Mouse (Mus musculus) frontal cortex, postnatal 36 days (tissue): ENCODE measurements around the gene Olfr610.
"Not testable (repeated sequence)": the region's sequence is repeated elsewhere in the genome, so short reads cannot be mapped to it uniquely, and the experiment has no call there.

Experiments
- DNase-seq, 2 experiments: peaks; one replicate each; pipeline ENCODE4 v3.0.0; 2022; ENCODE audit warnings: low spot score in 2 of 2

Gene Olfr610

DNA sequence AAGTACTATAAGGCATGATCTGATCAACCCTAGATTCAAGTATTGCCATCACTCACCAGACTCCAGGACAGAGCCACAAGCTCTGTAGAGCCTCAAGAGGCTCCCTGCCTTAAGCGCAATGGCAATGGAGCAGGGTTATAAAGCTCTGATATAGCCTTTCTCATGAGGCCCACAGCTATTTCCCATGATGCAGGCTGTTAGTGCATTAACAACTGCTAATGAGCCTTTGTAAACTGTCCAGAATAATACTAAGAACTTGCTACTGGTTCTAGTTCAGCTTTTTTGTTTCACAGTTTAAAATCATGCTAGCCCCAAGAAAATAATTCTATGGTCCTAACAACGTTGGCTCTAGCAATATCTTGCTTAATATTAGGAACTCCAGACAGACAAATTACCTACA, at the start of gene Olfr610:
Gene Olfr610, minus strand, starts transcription at position 101 of the 400 bp plus-strand sequence.
- DNase-seq = no peak

DNA sequence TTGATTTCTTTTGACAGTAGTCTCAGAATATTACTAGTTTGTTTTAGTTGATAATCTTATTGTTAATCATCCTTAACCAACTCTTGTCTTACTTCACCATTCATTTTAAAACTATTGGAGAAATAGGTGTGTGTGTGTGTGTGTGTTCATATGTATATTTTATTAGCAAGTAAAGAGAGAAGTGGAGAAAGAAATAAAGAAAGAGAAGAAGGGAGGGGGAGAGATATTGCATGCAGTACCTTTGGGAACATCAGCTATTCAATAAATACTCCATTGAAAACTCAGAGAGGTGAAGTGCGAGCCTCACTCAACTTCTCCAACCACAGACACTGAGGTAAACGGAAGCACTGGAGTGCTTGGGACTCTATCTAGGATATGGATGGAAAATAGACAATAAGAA, 43.9 kb upstream of the Olfr610 start, which contains the start of gene Olfr615:
Gene Olfr615, plus strand, starts transcription at position 301 of the 400 bp plus-strand sequence.
- DNase-seq = no peak

DNA sequence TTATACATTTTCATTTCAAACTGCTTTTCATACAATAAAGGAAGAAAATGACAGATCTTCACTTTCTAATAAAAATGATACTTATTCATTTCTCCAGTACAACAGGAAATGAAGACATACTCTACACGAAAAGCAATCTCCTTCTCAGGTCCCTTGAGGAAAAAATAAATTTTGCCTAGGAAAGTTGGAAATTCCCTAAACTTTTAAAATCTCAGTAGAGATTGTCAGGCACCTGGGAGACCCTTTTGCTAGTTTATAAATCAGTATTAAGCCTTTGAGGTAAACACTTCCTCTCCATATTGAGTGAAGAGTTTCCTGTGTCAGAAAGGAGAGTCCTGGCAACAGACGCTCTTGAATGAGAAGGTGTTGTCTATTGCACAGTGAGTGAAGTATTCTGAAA, 35.9 kb upstream of the Olfr610 start, which contains the start of gene Olfr613:
Gene Olfr613, plus strand, starts transcription at position 301 of the 400 bp plus-strand sequence.
- no peak for DNase-seq

DNA sequence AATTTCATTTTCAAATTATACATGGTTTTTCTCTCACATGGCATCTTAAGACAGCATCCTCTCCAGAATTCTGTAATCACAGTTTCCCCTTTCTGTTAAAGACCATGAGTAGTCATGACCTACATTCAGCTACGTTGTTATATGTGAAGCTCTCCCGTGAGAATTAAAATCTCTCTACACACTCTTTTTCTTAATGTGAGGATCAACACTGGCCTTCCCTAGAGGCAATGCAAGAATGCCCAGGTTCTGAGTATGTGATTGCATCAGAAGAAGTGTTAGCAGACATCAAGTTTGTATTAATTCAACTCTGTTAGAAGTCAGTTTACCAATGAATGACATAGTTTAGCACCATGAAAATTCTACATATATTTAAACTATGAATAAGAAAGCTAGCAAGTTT, 30.7 kb upstream of the Olfr610 start, which contains the start of gene Olfr612:
Gene Olfr612, minus strand, starts transcription at position 101 of the 400 bp plus-strand sequence.
- not testable (repeated sequence) for DNase-seq

DNA sequence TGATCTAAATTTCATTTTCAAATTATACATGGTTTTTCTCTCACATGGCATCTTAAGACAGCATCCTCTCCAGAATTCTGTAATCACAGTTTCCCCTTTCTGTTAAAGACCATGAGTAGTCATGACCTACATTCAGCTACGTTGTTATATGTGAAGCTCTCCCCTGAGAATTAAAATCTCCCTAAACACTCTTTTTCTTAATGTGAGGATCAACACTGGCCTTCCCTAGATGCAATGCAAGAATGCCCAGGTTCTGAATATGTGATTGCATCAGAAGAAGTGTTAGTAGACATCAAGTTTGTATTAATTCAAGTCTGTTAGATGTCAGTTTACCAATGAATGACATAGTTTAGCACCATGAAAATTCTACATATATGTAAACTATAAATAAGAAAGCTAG, 8.8 kb upstream of the Olfr610 start, which contains the start of gene Olfr611:
Gene Olfr611, minus strand, starts transcription at position 101 of the 400 bp plus-strand sequence.
- DNase-seq = not testable (repeated sequence)

DNA sequence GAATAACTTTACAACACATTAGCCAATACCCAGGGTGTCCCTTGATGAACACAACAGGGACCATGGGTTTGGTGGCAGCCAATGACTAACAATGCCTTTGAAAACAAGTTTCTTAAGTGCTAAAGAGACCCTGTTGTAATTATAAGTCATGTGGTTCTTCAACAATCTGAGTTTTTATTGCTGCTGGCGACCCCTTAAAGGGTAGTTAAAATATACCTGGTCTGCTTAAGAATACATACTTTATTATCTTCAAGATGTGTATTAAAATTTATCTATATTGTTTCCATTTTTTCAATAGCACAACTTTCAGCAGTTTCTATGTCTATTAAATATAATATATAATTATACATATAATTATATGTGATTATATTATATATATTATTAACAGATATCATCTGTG, 14.0 kb downstream of the Olfr610 start, which contains the start of gene Olfr609:
Gene Olfr609, minus strand, starts transcription at position 101 of the 400 bp plus-strand sequence.
- no peak for DNase-seq

DNA sequence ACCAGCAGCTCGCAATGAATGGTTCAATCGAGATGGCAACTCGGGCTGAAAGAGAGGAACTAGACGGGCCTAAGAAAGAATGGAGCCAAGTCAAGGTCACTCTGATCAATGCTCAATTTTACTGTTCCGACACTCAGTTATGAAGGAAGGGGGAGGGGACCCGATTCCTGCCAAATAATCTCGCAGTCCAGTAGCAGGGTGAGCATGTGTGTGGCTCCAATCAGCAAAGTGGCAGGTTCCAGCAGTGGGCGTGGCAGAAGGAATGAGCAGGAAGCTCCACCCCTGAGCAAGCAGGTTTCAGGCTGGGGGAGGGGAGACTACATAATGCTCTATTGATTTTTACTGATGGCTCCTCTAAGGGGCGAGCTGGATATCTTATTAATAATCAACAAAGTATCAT, 34.8 kb downstream of the Olfr610 start:
- not testable (repeated sequence) for DNase-seq

DNA sequence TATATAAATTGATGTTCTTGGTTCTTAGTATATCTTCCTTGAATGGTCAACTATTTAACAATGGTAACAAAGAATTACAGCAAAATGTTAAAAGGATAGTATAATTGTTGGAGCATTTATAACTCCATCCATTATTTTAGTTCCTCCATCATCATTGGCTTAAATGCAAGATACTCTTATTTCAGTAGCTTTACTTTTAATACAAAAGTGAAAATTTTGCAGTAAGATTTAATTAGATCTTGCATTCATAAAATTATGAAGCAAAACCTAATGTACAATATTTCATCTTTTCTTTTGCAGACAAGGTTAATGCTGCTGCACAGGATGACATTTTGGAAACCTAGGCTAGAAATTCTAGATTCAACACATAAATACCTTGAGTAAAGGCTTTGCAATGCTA, 42.3 kb downstream of the Olfr610 start, which contains the start of gene Olfr608:
Gene Olfr608, plus strand, starts transcription at position 301 of the 400 bp plus-strand sequence.
- DNase-seq = no peak

DNA sequence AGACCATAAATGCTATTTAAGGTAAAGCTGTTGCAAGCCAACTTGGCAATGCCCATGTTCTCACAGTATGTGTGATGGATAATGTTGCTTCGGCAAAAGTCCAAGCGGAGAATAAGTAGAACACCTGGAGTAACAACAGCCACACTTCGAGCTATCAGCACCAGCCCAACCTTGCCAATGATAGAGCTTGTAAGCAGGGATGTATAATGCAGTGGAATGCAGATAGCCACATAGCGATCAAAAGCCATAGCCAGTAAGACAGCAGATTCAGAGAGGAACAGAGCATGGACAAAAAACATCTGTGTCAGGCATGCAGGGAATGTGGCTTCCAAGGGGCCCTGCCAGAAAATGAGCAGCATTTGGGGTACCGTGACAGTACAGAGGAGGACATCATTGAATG, 51.3 kb downstream of the Olfr610 start:
- DNase-seq = no peak
